Mouse (Mus musculus) lung, postnatal 36 days (tissue): Measurements from ENCODE around the gene Cyld.
A peak's percentile ranks its signal among the peaks of the same experiment; 100 is the strongest.

Experiments used
- DNase-seq: peaks from one replicate; pipeline ENCODE4 v3.0.0; 2022; ENCODE audit warnings: mixed read lengths

Gene Cyld

GRCm38 (mm10) chr8:88696721-88697641, at the start of gene Cyld:
Cyld (plus strand) TSS chr8:88697028.
- peak; percentile 100 for DNase-seq

- no peak for DNase-seq
Observed at GRCm38 (mm10) chr8:88648322-88648721, 48.5 kb upstream of the Cyld start.

DNA sequence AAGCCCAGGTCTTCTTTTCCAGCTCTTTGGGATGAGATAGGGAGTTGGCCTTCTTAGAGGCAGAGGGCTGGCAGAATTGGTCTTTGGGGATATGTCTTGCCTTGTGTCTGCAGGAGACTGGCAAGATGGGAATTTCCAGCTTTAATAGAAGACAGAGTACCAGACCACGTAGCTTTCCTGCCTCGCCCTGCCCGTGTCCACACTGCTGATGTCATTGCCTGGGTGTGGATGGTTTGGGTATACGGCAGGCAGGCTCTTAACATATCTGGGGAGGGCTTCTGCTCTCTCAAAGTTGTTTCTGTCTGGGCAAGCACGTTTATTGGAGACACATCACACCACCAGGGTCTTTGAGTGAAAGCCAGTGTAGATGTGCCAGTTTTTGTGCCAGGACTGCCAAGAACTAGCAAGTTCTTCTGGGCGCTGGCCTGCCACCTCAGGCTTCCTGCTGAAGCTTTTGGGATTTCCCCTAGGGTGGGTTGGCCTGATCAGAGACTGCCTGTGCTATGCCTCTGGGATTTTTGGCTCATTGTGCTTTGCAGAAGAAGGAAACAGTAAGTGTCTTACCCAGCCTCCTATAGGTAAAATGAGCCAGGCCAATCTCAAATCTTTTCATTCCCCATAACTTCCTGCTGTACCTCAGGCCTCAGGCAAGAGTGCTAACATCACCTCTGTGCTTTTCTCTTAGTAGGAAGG, 46.7 kb upstream of the Cyld start:
- peak; percentile 35 for DNase-seq

DNA sequence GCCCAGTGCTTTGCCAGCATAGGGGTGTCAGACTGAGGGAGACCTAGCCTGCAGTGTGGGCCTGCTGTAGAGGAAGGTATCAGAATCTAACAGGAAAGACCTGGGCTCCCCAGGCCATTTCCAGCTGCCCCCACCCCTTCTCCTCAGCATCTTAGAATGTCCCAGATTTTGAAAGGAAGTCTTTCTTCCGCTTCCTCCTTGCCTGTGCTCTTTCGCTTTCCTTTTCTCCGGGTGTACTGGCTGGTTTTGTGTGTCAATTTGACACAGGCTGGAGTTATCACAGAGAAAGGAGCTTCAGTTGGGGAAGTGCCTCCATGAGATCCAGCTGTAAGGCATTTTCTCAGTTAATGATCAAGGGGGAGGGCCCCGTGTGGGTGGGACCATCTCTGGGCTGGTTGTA, 45.7 kb upstream of the Cyld start:
- DNase-seq = peak; percentile 66

DNA sequence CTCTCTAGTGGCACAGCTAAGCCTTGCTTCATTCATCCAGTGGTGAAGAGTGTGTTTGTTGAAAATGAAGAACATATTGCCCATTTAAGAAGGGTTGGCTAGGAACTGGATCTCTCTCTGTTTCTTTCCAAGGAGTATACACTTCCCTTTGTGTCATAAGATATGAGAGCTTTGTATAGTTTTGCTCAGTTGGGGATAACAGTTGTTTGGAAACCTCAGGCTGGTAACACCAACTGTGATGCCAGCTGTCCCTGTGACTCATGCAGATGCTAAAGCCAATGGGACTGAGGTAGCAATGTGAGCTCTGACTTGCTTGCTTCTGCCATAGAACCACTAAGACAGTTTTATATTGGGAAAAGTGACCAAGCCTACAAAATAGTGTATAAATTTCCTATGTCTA, 41.5 kb upstream of the Cyld start:
- no peak for DNase-seq

DNA sequence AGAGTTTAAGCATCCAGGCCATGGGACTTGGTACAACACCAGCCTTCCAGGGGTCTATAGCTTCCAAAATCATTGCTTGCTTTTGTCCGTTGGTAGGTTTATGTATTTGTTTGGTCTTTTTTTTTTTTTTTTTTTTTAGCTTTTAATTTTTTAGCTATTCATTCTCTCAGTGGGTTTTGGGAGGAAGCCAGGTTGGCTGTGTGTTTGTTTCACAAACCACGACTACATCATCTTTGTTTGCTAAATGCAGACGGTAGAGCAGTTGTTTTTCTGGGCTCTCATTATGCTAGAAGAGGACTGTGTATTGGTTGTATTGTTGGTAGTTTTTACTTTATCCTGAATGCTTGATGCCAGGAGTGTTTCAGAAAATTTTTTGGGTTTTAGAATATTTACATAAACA, 37.0 kb upstream of the Cyld start:
- no peak for DNase-seq

DNA sequence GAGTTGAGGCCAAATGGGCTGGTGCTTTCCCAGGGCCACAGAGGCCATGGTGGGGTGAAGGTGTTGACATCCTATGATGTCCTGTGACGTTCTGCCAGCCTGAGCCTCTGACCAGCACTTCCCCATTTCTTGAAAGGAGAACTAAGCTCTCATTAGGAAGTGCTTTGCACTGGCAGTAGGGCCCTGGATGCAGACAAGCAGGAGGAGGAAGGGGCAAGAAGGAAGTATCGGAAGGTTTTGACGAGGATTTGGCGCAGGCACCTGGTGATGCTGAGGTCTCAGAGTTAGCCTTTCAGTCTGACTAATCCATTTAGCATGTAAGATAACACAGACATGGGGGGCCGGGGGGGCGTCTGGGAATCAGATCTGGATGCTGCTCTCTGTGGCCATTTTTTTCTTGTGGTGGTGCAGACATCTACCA, 34.4 kb upstream of the Cyld start:
- DNase-seq = peak; percentile 70

GRCm38 (mm10) chr8:88664121-88664520, 32.7 kb upstream of the Cyld start:
- DNase-seq = no peak

- DNase-seq = no peak
Observed at GRCm38 (mm10) chr8:88664947-88665346, 31.9 kb upstream of the Cyld start.

- peak; percentile 70 for DNase-seq
Observed at GRCm38 (mm10) chr8:88666435-88666834, 30.4 kb upstream of the Cyld start.

DNA sequence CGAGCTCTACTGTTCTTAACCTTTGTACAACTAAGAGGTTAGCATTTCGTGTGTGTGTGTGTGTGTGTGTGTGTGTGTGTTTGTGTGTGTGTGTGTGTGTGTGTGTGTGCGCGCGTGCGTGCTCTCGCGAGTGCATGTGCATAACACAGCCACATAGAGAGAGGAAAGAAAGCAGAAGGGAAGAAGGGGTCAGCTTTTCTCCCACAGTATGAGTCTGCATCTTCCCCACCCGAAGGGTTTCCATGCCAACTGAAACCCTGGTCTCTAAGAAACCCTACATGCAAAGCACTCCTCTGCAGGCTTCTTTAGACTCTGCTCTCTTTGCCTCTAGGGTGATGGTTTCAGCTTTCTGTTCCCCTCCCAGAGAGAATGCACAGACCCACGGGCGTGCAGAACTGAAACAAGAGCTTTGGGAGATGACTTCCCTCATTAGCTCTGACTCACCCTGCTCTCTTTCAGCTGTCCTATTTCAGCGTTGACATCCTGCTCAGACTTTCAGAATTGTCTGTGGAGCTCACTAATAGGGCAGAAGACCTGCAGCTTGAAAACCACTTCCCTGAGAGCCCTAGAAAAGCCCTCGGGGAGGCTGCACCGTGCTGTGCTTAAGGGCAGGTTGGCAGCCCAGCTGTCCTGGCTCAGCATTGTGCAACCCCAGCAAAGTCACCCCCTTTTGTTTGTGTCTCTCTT, 28.3 kb upstream of the Cyld start:
- peak; percentile 56 for DNase-seq

- DNase-seq = no peak
Observed at GRCm38 (mm10) chr8:88670782-88671181, 26.0 kb upstream of the Cyld start.

GRCm38 (mm10) chr8:88671575-88671974, 25.3 kb upstream of the Cyld start:
- DNase-seq = no peak

GRCm38 (mm10) chr8:88673859-88674258, 23.0 kb upstream of the Cyld start:
- no peak for DNase-seq

- no peak for DNase-seq
Observed at GRCm38 (mm10) chr8:88675372-88676165, 21.3 kb upstream of the Cyld start.

DNA sequence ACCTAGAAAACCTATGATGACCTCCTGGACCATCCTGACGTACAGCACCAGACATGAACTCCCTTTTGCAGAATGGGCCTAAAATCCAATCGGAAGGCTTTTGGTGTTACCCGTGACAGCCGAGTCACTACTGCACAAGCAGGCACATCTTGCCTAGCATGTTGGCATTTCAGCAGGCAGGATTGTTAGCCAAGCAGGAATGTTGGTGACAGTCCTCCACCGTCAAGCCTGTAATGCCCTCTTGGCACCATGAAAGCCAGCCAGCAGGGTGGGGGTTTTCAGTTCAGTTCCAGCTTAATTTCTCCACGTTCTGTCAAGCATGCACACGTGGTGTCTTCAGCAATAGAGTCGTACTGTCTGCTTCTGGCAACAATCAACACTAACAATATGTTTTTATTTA, 19.8 kb upstream of the Cyld start:
- DNase-seq = no peak

GRCm38 (mm10) chr8:88680566-88680965, 16.3 kb upstream of the Cyld start:
- DNase-seq = no peak

DNA sequence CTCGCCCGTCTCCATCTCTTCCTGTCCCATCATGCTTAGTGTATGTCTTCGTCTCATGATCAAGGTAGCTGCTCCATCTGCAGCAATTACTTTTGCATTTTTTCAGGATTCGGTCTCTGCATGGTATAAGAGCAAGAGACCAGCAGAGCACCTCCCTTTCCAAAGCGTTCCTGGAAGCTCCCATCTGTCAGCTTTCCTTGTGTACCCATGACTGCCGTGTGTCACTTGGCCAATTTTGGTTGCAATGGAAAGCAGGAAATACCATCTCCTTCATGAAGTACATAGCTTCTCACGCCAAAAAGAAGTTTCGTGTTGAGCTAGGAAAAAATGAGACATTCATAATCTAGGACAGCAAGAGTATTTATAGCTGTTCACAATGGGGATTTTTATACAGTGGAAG, 15.8 kb upstream of the Cyld start:
- no peak for DNase-seq

DNA sequence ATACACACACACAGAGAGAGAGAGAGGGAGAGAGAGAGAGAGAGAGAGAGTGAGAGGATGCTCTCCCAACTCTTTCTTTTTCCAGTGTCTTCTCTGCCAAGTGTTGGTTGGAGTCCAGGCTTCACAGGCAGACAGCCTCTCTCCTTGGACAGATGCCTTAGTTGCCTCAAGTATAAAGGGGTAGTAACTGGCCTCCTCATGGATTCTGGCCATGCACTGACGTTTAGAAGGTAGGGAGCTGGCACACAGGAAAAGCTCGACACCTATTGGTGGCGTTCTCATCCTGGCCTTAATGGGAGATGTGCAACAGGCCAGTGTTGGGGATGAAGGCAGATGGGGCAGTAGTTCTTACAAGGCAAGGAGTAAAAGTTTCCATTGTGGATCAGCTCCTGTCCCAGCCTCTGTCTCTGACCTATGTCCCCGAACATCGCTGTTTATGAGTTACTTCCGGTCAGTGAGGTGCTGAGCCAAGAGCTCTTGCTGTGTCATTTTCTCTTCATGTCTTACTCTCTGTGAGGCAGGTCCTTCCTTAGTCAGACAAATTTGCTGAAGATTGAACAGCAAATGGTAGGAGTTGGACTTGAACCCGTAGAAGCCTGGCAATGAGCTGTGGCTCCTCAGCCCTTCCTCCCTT, 13.1 kb upstream of the Cyld start:
- no peak for DNase-seq

DNA sequence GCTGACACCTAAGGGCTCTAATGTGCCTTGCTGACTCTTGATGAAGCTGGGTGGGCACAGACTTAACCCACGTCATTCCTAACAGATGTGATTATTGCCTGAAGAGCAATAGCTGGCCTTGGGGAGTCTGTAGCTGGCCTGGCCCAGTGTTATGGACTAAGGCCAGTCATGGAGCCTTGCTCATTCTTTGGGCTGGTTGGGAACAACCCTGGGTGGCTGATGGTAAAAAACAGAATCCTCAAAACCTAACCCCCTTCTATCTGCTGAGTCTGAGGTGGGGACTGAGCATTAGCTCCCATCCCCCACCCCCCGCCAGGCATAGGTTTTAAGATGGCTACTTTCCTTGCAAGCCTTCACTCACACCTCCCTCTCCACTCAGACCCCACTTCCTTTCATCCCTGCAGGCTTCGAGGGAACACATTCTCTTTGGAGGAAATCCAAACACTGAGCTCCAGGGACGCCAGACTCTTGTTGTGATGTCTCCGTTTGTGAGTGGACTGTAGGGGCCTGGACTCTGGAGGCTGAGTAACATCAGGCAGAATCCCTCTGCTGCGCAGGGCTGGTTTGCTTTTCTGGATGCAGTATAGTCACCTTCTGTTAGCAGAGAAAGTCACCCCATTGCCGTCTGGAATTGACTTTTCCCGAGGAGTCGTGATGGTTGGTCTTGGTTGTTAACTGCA, 10.5 kb upstream of the Cyld start:
- DNase-seq = no peak

DNA sequence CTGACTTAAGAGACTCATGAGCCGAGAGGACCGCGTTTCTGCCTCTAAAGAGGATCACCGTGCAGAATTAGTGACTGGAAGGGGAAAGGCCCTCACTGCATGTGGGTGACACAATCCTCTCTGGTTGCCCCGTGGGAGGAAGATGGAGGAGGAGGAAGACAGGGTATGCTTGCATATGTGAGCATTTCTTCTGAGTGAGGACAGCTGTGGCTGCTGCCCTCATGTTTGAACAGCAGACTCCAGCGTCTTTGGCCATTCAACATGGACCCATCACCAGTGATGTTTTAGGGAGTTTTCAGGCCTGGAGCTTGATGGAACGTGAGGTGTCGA, 10.0 kb upstream of the Cyld start:
- no peak for DNase-seq

GRCm38 (mm10) chr8:88689151-88689550, 7.7 kb upstream of the Cyld start:
- DNase-seq = no peak
